Mouse (Mus musculus) liver, embryonic 11.5 days (tissue): Measurements from ENCODE around the gene Ccr10. TPM values are rescaled to one million over a fixed set of nuclear protein-coding genes. Genes with fewer than 3 reads are reported as not detected.

ENCODE experiments used
- ATAC-seq: fragments of 200-750 bp; cut with Nextera tagmentation; replicated peaks from 2 replicates; pipeline ENCODE4 v1.8.0; 2017; ENCODE audit warnings: moderate number of reproducible peaks, mild to moderate bottlenecking, moderate TSS enrichment, moderate library complexity; ENCODE audit not compliant: low FRiP score
- DNase-seq: peaks from one replicate; pipeline ENCODE4 v3.0.0-alpha.2; 2017; ENCODE audit warnings: low spot score
- H3K27ac ChIP-seq: fragments of 300-500 bp; sonication (generic); 2 replicates; pipeline ENCODE4 v1.5.1; 2014; ENCODE audit warnings: mild to moderate bottlenecking, low read depth, low read length, control low read depth
- H3K27me3 ChIP-seq: fragments of 300-500 bp; sonication (generic); replicated peaks from 2 replicates; pipeline ENCODE4 v1.6.1; 2014; ENCODE audit warnings: low read length, mixed read lengths; ENCODE audit not compliant: control insufficient read depth, insufficient read depth
- H3K36me3 ChIP-seq: fragments of 300-500 bp; sonication (generic); 2 replicates; pipeline ENCODE4 v1.6.1; 2014; ENCODE audit warnings: mild to moderate bottlenecking, low read length, moderate library complexity, mixed read lengths; ENCODE audit not compliant: control insufficient read depth, insufficient read depth
- H3K4me1 ChIP-seq: fragments of 300-500 bp; sonication (generic); replicated peaks from 2 replicates; pipeline ENCODE4 v1.6.1; 2014; ENCODE audit warnings: low read length, mixed read lengths; ENCODE audit not compliant: control insufficient read depth, insufficient read depth
- H3K4me2 ChIP-seq: fragments of 300-500 bp; sonication (generic); 2 replicates; pipeline ENCODE4 v1.6.1; 2014; ENCODE audit warnings: mild to moderate bottlenecking, control low read depth, moderate library complexity
- H3K4me3 ChIP-seq: fragments of 300-500 bp; sonication (generic); 2 replicates; pipeline ENCODE4 v1.5.1; 2014; ENCODE audit warnings: low read depth, low read length, control low read depth
- H3K9ac ChIP-seq: fragments of 300-500 bp; sonication (generic); 2 replicates; pipeline ENCODE4 v1.6.1; 2014; ENCODE audit warnings: low read depth, low read length, control low read depth
- H3K9me3 ChIP-seq: fragments of 300-500 bp; sonication (generic); 2 replicates; pipeline ENCODE4 v1.6.1; 2016; ENCODE audit warnings: low read length, inconsistent platforms, mixed read lengths; ENCODE audit not compliant: control insufficient read depth
- WGBS: fragments of 180-500 bp; shearing (Covaris S2); extraction: QIAGEN DNeasy Blood & Tissue Kit; methylation state at CpG from one replicate; pipeline ENCODE4 v1.1.7; 2014; 5-methylcytosine and 5-hydroxymethylcytosine counted together
- polyA plus RNA-seq: library from polyadenylated mRNA; unstranded; fragments of >200 nt; fragmentation: Nextera tagmentation; extraction: Ambion mirVana; gene quantifications from 2 replicates; pipeline ENCODE4 v1.2.1, GENCODE M21; 2014

Ccr10 gene
- polyA plus RNA-seq, 1 experiment from 2014 or later: 0.10 TPM

DNA sequence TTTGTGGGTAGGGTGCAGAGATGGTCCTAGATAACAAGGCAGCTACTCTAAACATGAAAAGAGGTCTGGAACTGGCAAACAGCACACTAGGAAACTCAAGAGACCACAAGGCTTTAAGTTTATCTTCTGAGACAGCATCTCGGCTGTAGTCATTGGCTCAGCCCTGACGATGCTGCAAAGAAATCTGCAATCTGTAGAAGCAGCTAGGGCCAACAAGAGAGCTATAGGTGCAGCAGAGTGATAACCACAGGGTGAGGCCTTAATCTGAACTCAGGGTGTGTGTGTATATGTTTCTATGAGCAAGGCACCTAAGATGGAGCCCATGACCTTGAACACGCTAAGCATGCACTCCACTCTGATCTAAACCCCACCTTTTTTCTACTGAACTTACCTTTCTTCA is 24.3 kb upstream of the Ccr10 start:
- Histone ChIP-seq H3K4me1 (0 out of 2 replicates have a peak, but pooled peaks cover 3% of the 10 kb centered on the region), H3K36me3 (peaks cover 4% of the 10 kb centered on the region), H3K27me3 (no peaks in the 10 kb centered on the region), H3K4me2 (no peak overlapping the region), H3K9ac (no peak overlapping the region), H3K27ac (0 out of 2 replicates have a peak overlapping the region, but pooled peaks have one; percentile 13), H3K9me3 (no peaks in the 10 kb centered on the region), H3K4me3 (no peak overlapping the region)
- ATAC-seq (peak; percentile 75), DNase-seq (no peak)
- WGBS: 77% methylated on average over 3 of the region's 3 CpGs

DNA sequence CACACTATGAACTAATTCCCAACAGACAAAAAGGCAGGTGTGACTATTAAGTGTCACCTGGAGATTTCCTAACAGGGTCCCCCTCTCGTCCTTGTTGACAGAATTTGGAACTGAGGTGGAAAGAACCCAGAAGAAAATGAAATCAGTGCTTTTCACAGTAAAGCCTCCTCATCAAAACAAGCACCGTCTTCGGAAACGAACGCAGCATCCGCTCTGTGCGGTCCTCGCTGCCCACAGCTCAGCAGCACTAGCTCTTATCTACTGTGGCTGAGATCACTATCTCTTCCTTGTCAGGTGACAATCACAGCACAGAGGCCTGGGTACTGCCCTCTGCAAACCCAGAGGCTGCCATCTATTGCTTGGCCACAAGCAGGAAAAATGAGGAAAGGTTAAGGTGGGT is 20.9 kb upstream of the Ccr10 start:
- no peak overlapping the region for H3K4me3 ChIP-seq
- DNase-seq (no peak), ATAC-seq (no peak)
- H3K36me3 ChIP-seq: peaks cover 4% of the 10 kb centered on the region
- no peak overlapping the region for H3K9ac ChIP-seq
- 88% methylated on average over 8 of the region's 8 CpGs for WGBS
- H3K27ac ChIP-seq: no peak overlapping the region
- H3K4me2 ChIP-seq: no peak overlapping the region
- no peaks in the 10 kb centered on the region for H3K27me3 ChIP-seq
- no peaks in the 10 kb centered on the region for H3K9me3 ChIP-seq
- H3K4me1 ChIP-seq: peaks cover 9% of the 10 kb centered on the region

DNA sequence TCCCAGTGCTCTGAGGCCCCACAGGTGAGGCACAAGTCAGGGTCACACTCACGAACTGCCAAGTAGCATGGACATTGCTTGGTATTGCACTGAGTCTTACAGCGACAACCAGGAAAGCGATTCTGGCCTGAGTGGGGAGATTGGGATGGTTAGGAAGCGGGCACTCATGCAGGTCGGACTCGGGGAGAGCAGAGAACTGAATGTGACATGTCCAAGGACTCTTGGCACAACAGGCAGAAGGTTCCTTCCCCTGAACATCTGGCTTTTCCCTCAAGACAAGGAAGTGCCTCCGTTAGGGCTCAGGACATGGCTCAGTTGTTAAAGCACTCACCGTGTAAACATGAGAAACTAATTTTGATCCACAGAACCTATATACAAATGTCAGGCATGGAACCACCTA is 20.3 kb upstream of the Ccr10 start:
- Histone ChIP-seq H3K27ac (no peak overlapping the region), H3K9me3 (no peaks in the 10 kb centered on the region), H3K9ac (no peak overlapping the region), H3K4me2 (no peak overlapping the region), H3K4me3 (no peak overlapping the region), H3K27me3 (no peaks in the 10 kb centered on the region), H3K36me3 (peaks cover 4% of the 10 kb centered on the region), H3K4me1 (peaks cover 15% of the 10 kb centered on the region)
- WGBS: 84% methylated on average over 8 of the region's 8 CpGs
- ATAC-seq: no peak
- DNase-seq: no peak

DNA sequence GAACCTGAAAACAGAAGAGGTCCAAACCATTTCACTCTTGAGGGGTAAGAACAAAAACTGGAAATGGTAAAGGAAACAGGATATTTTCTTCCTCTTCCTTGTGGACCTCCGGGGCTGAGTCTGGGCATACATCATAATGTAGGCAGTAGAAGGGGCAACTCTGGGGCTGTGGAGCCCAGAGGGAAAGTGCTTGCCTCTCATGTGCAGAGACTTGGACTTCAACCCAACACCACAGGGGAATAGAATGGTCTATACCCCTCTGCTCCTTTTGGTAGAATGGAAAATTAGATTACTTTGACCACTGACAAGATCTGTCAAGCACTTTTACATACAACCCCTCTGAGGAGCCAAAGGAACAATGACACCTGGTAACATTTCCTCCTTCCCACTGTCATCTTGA is 19.9 kb upstream of the Ccr10 start:
- peaks cover 4% of the 10 kb centered on the region for H3K36me3 ChIP-seq

DNA sequence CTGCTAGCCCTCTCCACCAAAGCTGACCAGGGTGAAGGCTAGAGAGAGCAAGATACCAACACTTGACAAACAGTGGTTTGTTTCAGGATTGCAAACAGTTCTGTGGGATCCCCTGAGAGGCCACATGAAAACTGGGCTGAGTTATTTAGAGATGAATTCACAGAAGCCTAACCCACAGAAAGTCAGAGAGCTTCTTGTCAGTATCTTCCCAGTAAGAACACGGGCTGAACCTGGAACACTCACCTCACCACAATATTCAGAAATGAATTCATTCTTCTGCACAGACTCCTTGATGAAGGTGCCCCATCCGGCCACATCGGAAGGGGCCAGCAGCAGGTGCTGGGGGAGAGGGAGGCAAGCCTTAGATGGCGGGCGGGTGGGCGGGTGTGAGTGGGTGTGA is 19.4 kb upstream of the Ccr10 start:
- Histone ChIP-seq H3K9me3 (no peaks in the 10 kb centered on the region), H3K27me3 (no peaks in the 10 kb centered on the region), H3K9ac (no peak overlapping the region), H3K36me3 (peaks cover 4% of the 10 kb centered on the region), H3K27ac (no peak overlapping the region), H3K4me1 (peaks cover 21% of the 10 kb centered on the region), H3K4me3 (no peak overlapping the region), H3K4me2 (no peak overlapping the region)
- WGBS: 87% methylated on average over 6 of the region's 6 CpGs
- ATAC-seq (no peak), DNase-seq (no peak)

More for the DNA sequence above, 19.9 kb upstream of the Ccr10 start:
- no peak for DNase-seq
- H3K4me1 ChIP-seq: peaks cover 20% of the 10 kb centered on the region
- no peak overlapping the region for H3K27ac ChIP-seq
- H3K4me3 ChIP-seq: no peak overlapping the region
- WGBS: 58% methylated on average over 1 of the region's 1 CpGs
- H3K9me3 ChIP-seq: no peaks in the 10 kb centered on the region
- no peaks in the 10 kb centered on the region for H3K27me3 ChIP-seq
- H3K4me2 ChIP-seq: no peak overlapping the region
- ATAC-seq: no peak
- H3K9ac ChIP-seq: no peak overlapping the region

DNA sequence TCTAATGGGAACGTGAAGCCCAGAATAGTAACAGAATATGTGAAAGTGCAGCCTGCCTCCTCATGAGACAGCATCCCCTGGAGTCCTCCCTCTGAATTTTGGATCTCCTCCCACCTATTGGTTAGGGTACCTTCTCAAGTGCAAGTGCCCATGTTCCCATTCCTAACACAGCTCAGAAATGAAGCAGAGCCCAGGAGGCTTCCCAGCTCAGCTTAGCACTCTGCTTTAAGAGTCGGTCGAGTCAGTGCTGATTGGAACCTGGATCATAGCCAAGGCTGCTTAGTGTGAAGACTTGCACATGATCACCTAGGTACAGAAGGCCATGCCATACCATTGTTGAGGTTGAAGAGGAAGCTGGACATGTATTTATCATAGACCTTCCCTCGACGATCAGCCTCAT is 18.9 kb upstream of the Ccr10 start:
- 78% methylated on average over 5 of the region's 5 CpGs for WGBS
- Histone ChIP-seq H3K4me3 (no peak overlapping the region), H3K36me3 (peaks cover 4% of the 10 kb centered on the region), H3K4me1 (peaks cover 24% of the 10 kb centered on the region), H3K27me3 (no peaks in the 10 kb centered on the region), H3K9ac (no peak overlapping the region), H3K9me3 (no peaks in the 10 kb centered on the region), H3K27ac (no peak overlapping the region), H3K4me2 (no peak overlapping the region)
- DNase-seq: no peak
- no peak for ATAC-seq

DNA sequence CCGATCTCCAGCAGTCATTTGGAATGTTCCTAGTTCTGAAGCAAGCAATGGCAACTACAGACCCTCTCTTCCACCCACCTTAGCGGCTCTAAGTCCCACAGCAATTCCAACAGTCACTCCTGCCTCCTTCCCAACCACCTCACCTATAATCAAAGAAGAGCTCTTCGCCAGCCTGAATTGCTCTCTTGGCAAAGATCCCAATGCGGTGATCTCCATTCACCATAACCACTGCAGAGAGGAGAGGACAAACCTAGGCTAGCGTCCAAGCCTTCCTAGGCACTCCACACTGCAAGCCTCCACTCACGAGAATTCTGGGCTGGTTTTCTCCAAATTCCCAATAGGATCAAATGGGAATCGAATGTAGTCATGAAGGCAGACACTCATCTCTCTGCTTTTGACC is 17.8 kb upstream of the Ccr10 start:
- no peak overlapping the region for H3K4me3 ChIP-seq
- H3K4me1 ChIP-seq: peaks cover 32% of the 10 kb centered on the region
- DNase-seq (no peak), ATAC-seq (no peak)
- H3K9ac ChIP-seq: no peak overlapping the region
- H3K27me3 ChIP-seq: no peaks in the 10 kb centered on the region
- no peak overlapping the region for H3K4me2 ChIP-seq
- no peaks in the 10 kb centered on the region for H3K9me3 ChIP-seq
- H3K36me3 ChIP-seq: peaks cover 2% of the 10 kb centered on the region
- 89% methylated on average over 7 of the region's 7 CpGs for WGBS
- H3K27ac ChIP-seq: no peak overlapping the region

DNA sequence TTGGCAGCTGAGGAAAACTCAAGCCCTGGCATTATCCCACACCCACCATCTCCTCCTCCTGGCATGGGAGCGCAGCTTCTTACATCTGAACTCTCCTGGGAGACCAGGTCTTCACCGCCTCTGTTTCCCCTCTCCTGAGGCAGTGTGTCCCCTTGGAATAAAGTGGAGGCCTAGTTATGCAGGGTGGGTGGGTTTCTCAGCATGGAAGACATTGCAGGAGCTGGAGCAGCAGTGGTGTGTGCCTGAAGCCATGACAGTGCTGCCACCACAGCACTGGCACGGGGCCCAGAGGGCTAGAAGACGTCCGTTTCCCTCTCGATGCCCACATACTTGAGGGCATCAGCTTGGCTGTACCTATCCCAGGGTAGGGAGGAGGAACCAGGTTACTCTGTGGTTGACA is 17.4 kb upstream of the Ccr10 start:
- peaks cover 2% of the 10 kb centered on the region for H3K36me3 ChIP-seq
- no peak overlapping the region for H3K9ac ChIP-seq
- no peak overlapping the region for H3K27ac ChIP-seq
- no peak for DNase-seq
- no peak for ATAC-seq
- no peak overlapping the region for H3K4me3 ChIP-seq
- H3K4me1 ChIP-seq: peaks cover 32% of the 10 kb centered on the region
- no peaks in the 10 kb centered on the region for H3K27me3 ChIP-seq
- no peaks in the 10 kb centered on the region for H3K9me3 ChIP-seq
- WGBS: 96% methylated on average over 6 of the region's 6 CpGs
- H3K4me2 ChIP-seq: no peak overlapping the region

DNA sequence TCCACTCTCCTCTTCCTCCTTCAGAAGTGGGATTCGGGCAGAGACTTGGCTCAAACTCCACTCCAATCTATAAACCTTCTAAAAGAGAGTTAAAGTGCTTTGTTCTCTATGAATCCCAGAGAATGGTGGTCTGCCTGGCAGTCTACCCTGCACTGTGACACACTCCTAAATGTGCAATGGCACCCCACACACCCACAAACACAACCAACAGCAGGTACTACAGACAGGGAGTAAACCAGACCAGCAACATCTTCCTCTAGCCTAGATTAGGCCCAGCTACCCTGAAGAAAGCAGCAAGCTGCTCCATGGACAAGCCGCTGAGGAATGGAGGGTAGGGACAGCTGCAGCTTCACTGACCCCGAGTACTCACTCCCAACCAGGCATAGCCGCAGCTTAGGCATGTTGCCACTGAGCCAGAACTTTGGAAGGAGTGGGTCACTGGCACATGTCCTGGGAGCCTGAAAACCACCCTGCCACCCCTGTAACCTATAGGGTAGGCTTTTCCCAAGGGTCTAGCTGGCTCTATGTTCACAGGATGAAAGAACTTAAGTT is 16.8 kb upstream of the Ccr10 start:
- ATAC-seq (no peak), DNase-seq (no peak)
- H3K4me3 ChIP-seq: no peak overlapping the region
- no peaks in the 10 kb centered on the region for H3K27me3 ChIP-seq
- WGBS: 86% methylated on average over 4 of the region's 4 CpGs
- H3K36me3 ChIP-seq: peaks cover 2% of the 10 kb centered on the region
- H3K27ac ChIP-seq: peak overlapping the region; percentile 52; the same call in 1 of the 2 replicates
- no peak overlapping the region for H3K4me2 ChIP-seq
- H3K9me3 ChIP-seq: no peaks in the 10 kb centered on the region
- H3K4me1 ChIP-seq: peaks cover 32% of the 10 kb centered on the region
- no peak overlapping the region for H3K9ac ChIP-seq
